Mouse (Mus musculus) lung, postnatal 14 days (tissue): ENCODE results near the gene Olfr770.
"Not testable (repeated sequence)": the region's sequence is repeated elsewhere in the genome, so short reads cannot be mapped to it uniquely, and the experiment has no call there.

ENCODE experiments used
- DNase-seq: peaks from one replicate; pipeline ENCODE4 v3.0.0; 2021

Gene Olfr770

DNA sequence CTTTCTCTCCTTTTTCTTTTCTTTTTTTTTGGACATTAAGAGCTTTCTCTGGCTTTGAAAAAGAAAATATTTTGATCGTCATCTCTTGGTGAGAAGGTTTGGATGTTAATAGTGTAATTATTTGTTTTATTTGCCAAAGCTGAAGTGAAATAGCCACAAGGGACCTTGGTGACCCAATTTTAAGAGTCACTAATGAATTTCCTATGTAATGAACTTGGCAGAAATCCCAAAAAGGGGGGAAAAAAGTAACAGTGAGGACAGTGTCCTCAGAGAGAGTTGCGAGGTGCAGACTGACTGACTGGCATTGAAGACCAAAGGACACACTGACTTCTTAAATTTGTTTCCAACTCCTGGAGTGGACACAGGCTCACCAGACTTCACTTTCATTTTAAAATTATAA is at the start of gene Olfr770:
Gene Olfr770 (minus strand): TSS at position 101 of the 400 bp plus-strand sequence.
- no peak for DNase-seq

DNA sequence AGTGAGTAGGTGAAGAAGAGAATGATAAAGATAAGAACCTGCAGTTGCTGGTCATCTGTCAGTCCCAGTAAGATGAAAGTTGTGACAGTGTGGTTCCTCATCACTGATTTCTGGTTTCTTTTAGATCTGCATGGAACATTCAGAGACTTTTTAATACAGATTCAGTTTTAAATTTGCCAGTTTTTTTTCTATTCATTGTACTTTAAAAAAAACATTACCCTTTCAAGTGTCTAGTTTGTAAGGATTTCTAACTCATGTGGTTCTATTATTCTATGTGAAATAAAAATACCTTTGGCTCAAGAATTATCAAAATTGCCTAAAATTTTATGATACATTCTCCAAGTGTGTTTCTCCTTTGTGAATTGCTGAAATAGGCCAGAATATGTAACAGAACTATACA is 48.5 kb upstream of the Olfr770 start, which contains the start of gene Olfr773:
Gene Olfr773 (minus strand): TSS at position 101 of the 400 bp plus-strand sequence.
- DNase-seq, result not testable (repeated sequence)

DNA sequence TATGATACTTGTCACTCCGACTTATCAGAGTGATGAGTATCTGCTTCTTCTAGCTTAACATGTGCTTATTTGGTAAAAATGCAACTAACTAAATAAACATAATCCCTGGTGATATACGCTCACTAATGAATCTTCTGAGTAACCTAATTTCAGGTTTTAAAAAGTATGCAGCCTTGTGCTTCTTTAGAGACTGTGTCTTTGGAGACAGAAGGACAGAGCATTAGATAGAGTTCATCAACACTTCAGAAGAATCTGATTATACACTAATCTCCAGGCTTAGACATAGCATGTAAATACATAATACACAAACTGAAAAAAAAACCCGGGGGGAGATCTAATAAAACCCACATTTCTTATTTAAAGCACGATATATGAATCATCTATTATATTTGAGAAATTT is 39.0 kb upstream of the Olfr770 start, which contains the start of gene Olfr772:
Gene Olfr772 (minus strand): TSS at position 101 of the 400 bp plus-strand sequence.
- DNase-seq, result not testable (repeated sequence)

DNA sequence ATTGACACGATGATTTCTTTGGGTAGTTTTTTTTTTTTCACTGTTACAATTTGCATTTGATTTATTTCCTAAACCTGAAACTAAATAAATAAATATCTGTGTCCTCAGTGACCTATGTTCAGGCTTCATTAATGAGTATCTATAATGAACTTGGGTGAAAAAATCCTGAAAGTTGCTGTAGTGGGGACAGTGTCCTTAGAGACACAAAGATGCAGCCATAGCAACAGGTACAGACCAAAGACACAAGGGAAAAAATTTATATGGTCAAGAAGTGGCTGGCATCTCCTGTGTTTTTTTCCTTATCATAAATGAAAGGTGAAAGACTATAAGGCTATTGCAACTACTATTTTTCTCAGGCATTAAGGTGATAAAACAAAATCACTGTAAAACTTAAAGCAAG is 25.9 kb upstream of the Olfr770 start, which contains the start of gene Olfr771:
Gene Olfr771 (minus strand): TSS at position 101 of the 400 bp plus-strand sequence.
- DNase-seq, result no peak

DNA sequence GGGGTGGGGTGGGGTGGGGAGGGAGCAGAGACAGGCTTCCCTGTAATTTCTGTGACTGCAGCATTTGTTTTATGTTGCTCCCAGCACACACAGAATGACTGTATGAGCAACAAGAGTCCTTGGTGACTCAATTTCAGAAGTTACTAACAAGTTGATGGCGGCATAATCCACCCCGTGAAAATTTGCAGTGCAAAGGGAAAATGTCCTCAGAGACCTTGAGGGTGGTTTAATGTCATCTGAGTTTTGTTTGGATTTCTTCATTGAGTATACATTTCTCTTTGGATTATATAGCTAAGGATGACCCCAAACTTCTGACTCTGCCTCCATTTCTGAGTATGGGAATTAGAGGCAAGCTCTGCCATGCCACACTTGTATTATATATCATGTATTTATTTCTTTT is 21.0 kb downstream of the Olfr770 start, which contains the start of gene Olfr769:
Gene Olfr769 (minus strand): TSS at position 101 of the 400 bp plus-strand sequence.
- no peak for DNase-seq

DNA sequence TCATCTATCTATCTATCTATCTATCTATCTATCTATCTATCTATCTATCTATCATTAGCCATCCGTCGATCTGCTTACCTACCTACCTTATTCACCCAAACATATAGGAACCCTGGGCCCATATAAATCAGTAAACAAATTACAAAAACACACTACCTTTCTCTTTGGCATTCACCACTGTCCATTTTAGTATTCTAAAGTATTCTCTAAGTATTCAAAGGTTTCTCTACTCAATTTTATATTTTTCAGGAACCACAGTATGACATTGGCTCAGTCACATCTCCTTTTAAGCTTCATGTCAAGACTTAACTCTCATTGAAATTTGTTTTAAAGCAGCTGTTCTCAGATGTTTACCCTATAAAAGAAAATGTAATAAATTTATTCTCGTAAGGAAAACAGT is 23.7 kb downstream of the Olfr770 start:
- no peak for DNase-seq

DNA sequence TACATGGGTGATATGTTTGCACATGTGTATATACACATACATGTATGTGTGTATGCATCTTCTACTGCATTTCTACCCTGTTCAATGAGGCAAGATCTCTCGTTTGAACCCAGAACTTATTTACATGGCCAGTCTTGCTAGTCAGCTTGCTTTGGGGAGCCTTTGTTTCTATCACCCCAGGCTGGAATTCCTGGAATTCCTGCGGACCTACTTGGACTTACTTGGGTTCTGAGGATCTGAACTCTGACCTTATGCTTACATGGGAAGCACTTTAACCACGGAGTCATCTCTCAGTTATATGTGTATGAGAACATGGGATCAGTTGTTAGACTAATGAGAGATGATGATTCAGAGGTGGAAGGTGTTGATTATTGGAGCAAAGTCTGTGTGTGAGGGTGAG is 37.6 kb downstream of the Olfr770 start:
- no peak for DNase-seq

DNA sequence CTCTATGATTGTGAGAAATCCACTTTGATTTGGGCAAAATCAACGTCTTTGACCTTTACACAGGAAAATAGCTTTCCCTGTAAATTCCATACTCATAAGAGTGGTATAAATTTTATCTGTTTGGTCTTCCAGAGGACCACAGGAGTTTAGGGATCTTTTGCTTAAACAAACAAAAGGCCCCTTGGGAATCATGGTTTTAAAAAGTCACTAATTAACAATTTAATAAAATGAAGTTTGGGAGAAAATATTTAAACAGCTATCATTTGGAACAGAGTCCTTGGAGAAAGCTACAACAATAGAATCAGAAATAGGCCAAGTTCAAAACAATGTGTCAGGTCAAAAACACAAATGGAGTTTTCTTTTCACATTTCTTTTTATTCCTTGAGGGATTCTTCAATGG is 39.5 kb downstream of the Olfr770 start, which contains the start of gene Olfr768:
Gene Olfr768 (minus strand): TSS at position 101 of the 400 bp plus-strand sequence.
- no peak for DNase-seq

DNA sequence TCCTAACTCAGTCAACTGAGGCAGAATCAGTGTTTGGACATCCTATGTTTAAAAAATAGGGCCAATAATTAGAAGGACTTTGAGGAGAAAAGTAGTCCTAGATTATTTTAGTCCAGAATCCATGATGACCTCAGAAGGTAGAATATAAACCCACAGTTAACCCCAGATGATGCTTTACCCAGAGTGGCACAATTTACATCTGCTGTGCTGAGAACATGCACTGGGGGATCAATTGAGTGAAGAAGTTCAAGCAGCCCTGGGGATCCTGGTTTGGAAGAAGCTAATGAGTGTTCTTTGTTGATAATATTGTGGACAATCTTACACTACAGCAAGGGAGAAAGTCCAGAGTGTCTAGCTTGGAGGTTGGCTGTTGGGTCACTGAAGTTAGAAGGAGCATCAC is 56.0 kb downstream of the Olfr770 start, which contains the start of gene Olfr767:
Gene Olfr767 (minus strand): TSS at position 101 of the 400 bp plus-strand sequence.
- DNase-seq, result not testable (repeated sequence)
